ENCODE assay signal across 8 mouse cellular contexts in genomic region chr2:174858011-174858834, GRCm38 (mm10).
DNase-seq lines count a peak whose midpoint lies in the region; ATAC-seq and TF ChIP-seq lines count a peak whose summit lies in the region.

No protein-coding gene starts in this region.

- no peaks in the 10 kb centered on the region for H3K36me3 ChIP-seq in forebrain, embryonic 10.5 days (replicated peaks)
- no peaks in the 10 kb centered on the region for H3K36me3 ChIP-seq in heart, embryonic 14.5 days (ENCODE audit: control insufficient read depth, insufficient read depth, low read length)
- H3K36me3 ChIP-seq in kidney, postnatal 0 days (ENCODE audit: insufficient read depth, low read length), result no peaks in the 10 kb centered on the region
- H3K36me3 ChIP-seq in limb, embryonic 15.5 days, result no peaks in the 10 kb centered on the region
- H3K36me3 ChIP-seq in neural tube, embryonic 13.5 days, result no peaks in the 10 kb centered on the region
- H3K36me3 ChIP-seq in testis, adult 2 months (ENCODE audit: control insufficient read depth, insufficient read depth, low read length), result no peaks in the 10 kb centered on the region

- peak overlapping the region; percentile 26 for H3K4me2 ChIP-seq in heart, embryonic 14.5 days (ENCODE audit: low read length)
- H3K4me2 ChIP-seq in kidney, postnatal 0 days (ENCODE audit: low read length), result peak overlapping the region; percentile 15; the same call in 1 of the 2 replicates
- H3K4me2 ChIP-seq in limb, embryonic 15.5 days, result peak overlapping the region; percentile 26; the same call in 1 of the 2 replicates
- H3K4me2 ChIP-seq in neural tube, embryonic 13.5 days, result peak overlapping the region; percentile 9; the same call in 1 of the 2 replicates

- peak; percentile 7 for DNase-seq in A20 (ENCODE audit: low read depth, low spot score)
- DNase-seq in brain, adult 2 months (ENCODE audit: low read depth, low spot score), result peak; percentile 94
- no peak for DNase-seq in forebrain, embryonic 10.5 days (ENCODE audit: extremely low spot score, low spot score)
- peak; percentile 97 for DNase-seq in kidney, postnatal 0 days (ENCODE audit: low spot score)

- peaks cover 27% of the 10 kb centered on the region for H3K4me1 ChIP-seq in forebrain, embryonic 10.5 days
- H3K4me1 ChIP-seq in heart, embryonic 14.5 days (ENCODE audit: control insufficient read depth in 2 of 2, insufficient read depth in 2 of 2, low read length in 2 of 2), result peaks cover 3 to 13% of the 10 kb centered on the region in 2 experiments; a peak in 2 of 4 replicates
- 0 out of 2 replicates have a peak, but pooled peaks cover 6% of the 10 kb centered on the region for H3K4me1 ChIP-seq in kidney, postnatal 0 days (replicated peaks; ENCODE audit: insufficient read depth, low read length)
- peaks cover 29% of the 10 kb centered on the region for H3K4me1 ChIP-seq in limb, embryonic 15.5 days
- H3K4me1 ChIP-seq in neural tube, embryonic 13.5 days (replicated peaks), result peaks cover 18% of the 10 kb centered on the region
- H3K4me1 ChIP-seq in testis, adult 2 months (ENCODE audit: control insufficient read depth, insufficient read depth, low read length), result peaks cover 7% of the 10 kb centered on the region

- ATAC-seq in heart, embryonic 14.5 days (ENCODE audit: insufficient number of reproducible peaks, insufficient read depth, low FRiP score, low read depth), result 0 out of 2 replicates have a peak, but pooled peaks have one; percentile 13
- peak; percentile 60 for ATAC-seq in kidney, postnatal 0 days (replicated peaks; ENCODE audit: low FRiP score, low read depth)
- ATAC-seq in limb, embryonic 15.5 days (ENCODE audit: insufficient number of reproducible peaks, low FRiP score, low TSS enrichment, low read depth), result peak; percentile 78
- peak; percentile 80 for ATAC-seq in neural tube, embryonic 13.5 days (ENCODE audit: low read depth)

- peak; percentile 82 for TF ChIP-seq CTCF in kidney, postnatal 0 days (IDR thresholded peaks at IDR 0.05; ENCODE audit: low read depth)
- TF ChIP-seq CTCF in testis, adult 2 months (IDR thresholded peaks at IDR 0.05; ENCODE audit: control insufficient read depth, insufficient read depth, insufficient replicate concordance, low read depth, low read length), result no peak

- 26% methylated on average over 15 of the region's 15 CpGs for WGBS in forebrain, embryonic 10.5 days
- 26% methylated on average over 15 of the region's 15 CpGs for WGBS in heart, embryonic 14.5 days
- WGBS in kidney, postnatal 0 days, result 8% methylated on average over 15 of the region's 15 CpGs
- 11% methylated on average over 15 of the region's 15 CpGs for WGBS in limb, embryonic 15.5 days
- 22% methylated on average over 15 of the region's 15 CpGs for WGBS in neural tube, embryonic 13.5 days

- no peaks in the 10 kb centered on the region for H3K9me3 ChIP-seq in forebrain, embryonic 10.5 days
- H3K9me3 ChIP-seq in heart, embryonic 14.5 days (ENCODE audit: control insufficient read depth, low read length), result no peaks in the 10 kb centered on the region
- H3K9me3 ChIP-seq in kidney, postnatal 0 days (replicated peaks; ENCODE audit: low read length), result no peaks in the 10 kb centered on the region
- no peaks in the 10 kb centered on the region for H3K9me3 ChIP-seq in limb, embryonic 15.5 days
- no peaks in the 10 kb centered on the region for H3K9me3 ChIP-seq in neural tube, embryonic 13.5 days

- H3K4me3 ChIP-seq in forebrain, embryonic 10.5 days, result peak overlapping the region; percentile 10; the same call in 1 of the 2 replicates
- no peak overlapping the region for H3K4me3 ChIP-seq in heart, embryonic 14.5 days (ENCODE audit: control insufficient read depth in 1 of 2, insufficient read depth in 1 of 2, low read depth in 1 of 2, low read length in 2 of 2)
- H3K4me3 ChIP-seq in kidney, postnatal 0 days (replicated peaks; ENCODE audit: low read depth, low read length), result no peak overlapping the region
- no peak overlapping the region for H3K4me3 ChIP-seq in limb, embryonic 15.5 days
- no peak overlapping the region for H3K4me3 ChIP-seq in neural tube, embryonic 13.5 days
- H3K4me3 ChIP-seq in testis, adult 2 months (ENCODE audit: control insufficient read depth, low read depth, low read length), result no peak overlapping the region

- no peak for TF ChIP-seq POLR2A in testis, adult 2 months (IDR thresholded peaks at IDR 0.05; ENCODE audit: control insufficient read depth, low read depth, low read length)

- peak overlapping the region; percentile 51; the same call in 1 of the 2 replicates for H3K9ac ChIP-seq in heart, embryonic 14.5 days (ENCODE audit: low read length)
- no peak overlapping the region for H3K9ac ChIP-seq in kidney, postnatal 0 days (ENCODE audit: low read depth, low read length)
- H3K9ac ChIP-seq in limb, embryonic 15.5 days, result no peak overlapping the region
- peak overlapping the region; percentile 47; the same call in 1 of the 2 replicates for H3K9ac ChIP-seq in neural tube, embryonic 13.5 days

- H3K27ac ChIP-seq in forebrain, embryonic 10.5 days, result peak overlapping the region; percentile 88
- peak overlapping the region in 1 of 2 experiments; percentile 55; a peak in 2 of 4 replicates for H3K27ac ChIP-seq in heart, embryonic 14.5 days (replicated peaks in 1 of 2; ENCODE audit: control insufficient read depth in 1 of 2, insufficient read depth in 1 of 2, low read depth in 2 of 2, low read length in 2 of 2)
- peak overlapping the region; percentile 72 for H3K27ac ChIP-seq in kidney, postnatal 0 days
- H3K27ac ChIP-seq in limb, embryonic 15.5 days, result peak overlapping the region; percentile 98
- H3K27ac ChIP-seq in neural tube, embryonic 13.5 days (replicated peaks), result peak overlapping the region; percentile 82
- H3K27ac ChIP-seq in testis, adult 2 months (ENCODE audit: control insufficient read depth, insufficient read depth, low read depth, low read length), result peak overlapping the region; percentile 49

- H3K27me3 ChIP-seq in forebrain, embryonic 10.5 days (ENCODE audit: poor library complexity, severe bottlenecking), result peaks cover 10% of the 10 kb centered on the region; the same call in 1 of the 2 replicates
- no peaks in the 10 kb centered on the region for H3K27me3 ChIP-seq in heart, embryonic 14.5 days (ENCODE audit: control insufficient read depth, insufficient read depth, low read length)
- no peaks in the 10 kb centered on the region for H3K27me3 ChIP-seq in kidney, postnatal 0 days (ENCODE audit: insufficient read depth, low read length)
- H3K27me3 ChIP-seq in limb, embryonic 15.5 days, result no peaks in the 10 kb centered on the region
- no peaks in the 10 kb centered on the region for H3K27me3 ChIP-seq in neural tube, embryonic 13.5 days
- no peaks in the 10 kb centered on the region for H3K27me3 ChIP-seq in testis, adult 2 months (ENCODE audit: control insufficient read depth, insufficient read depth, low read length)

Comparison
In these comparisons a context has a peak if more than half of its experiments do, and no peak if none do; other contexts are left out.
1. ATAC-seq: peak in every context shown above with its lines; median percentile 80 in neural tube, embryonic 13.5 days; 78 in limb, embryonic 15.5 days; 60 in kidney, postnatal 0 days; 13 in heart, embryonic 14.5 days.
2. H3K9ac ChIP-seq: peak in heart, embryonic 14.5 days (single experiment) and neural tube, embryonic 13.5 days (single experiment); none in kidney, postnatal 0 days (single experiment) and limb, embryonic 15.5 days (single experiment).
3. Peak in every context shown above with its lines, with median percentiles within 50 percentile points of each other: H3K4me2 ChIP-seq.